Mouse (Mus musculus): ENCODE results near the gene Polg.

GRCm38 (mm10) chr7:79509710-79510109, 43.5 kb upstream of the Polg start:
- no peak for TF ChIP-seq CTCF (IDR thresholded peaks at IDR 0.05; ENCODE audit: control insufficient read depth, insufficient read depth, insufficient read length)
- no peak for TF ChIP-seq USF1 (IDR thresholded peaks at IDR 0.05; ENCODE audit: low read depth)
- no peak for TF ChIP-seq MAX (IDR thresholded peaks at IDR 0.05)
